Mouse (Mus musculus) common myeloid progenitor, adult 5-6 weeks (primary cell): ENCODE measurements around the gene Mtx1. TPM values are rescaled to one million over a fixed set of nuclear protein-coding genes. Genes with fewer than 3 reads are reported as not detected.

ENCODE experiments used
- ATAC-seq: replicated peaks from 2 replicates; pipeline ENCODE4 v1.8.0; 2016; ENCODE audit warnings: low read depth, mild to moderate bottlenecking, moderate TSS enrichment, inconsistent platforms; ENCODE audit not compliant: poor library complexity, severe bottlenecking
- total RNA-seq: library from RNA; stranded (forward); fragments of 200-1000, 187-1606 nt; gene quantifications from 2 replicates; pipeline ENCODE4 v1.2.3, GENCODE M21; 2017

The Mtx1 gene
- total RNA-seq, 1 experiment from 2014 or later: 104 TPM

GRCm38 (mm10) chr3:89243609-89244008 lies 16.7 kb upstream of the Mtx1 start:
- peak; percentile 72 for ATAC-seq

GRCm38 (mm10) chr3:89242331-89242895 lies 15.5 kb upstream of the Mtx1 start:
- peak; percentile 24; the same call in 1 of the 2 replicates for ATAC-seq

GRCm38 (mm10) chr3:89238494-89238893 lies 11.6 kb upstream of the Mtx1 start:
- ATAC-seq: no peak

GRCm38 (mm10) chr3:89237682-89238081 lies 10.8 kb upstream of the Mtx1 start:
- ATAC-seq: no peak

- no peak for ATAC-seq
Measured at GRCm38 (mm10) chr3:89236516-89236915, 9.6 kb upstream of the Mtx1 start.

- ATAC-seq: peak; percentile 81
Measured at GRCm38 (mm10) chr3:89233562-89234110, 6.7 kb upstream of the Mtx1 start.

GRCm38 (mm10) chr3:89232614-89233013 lies 5.7 kb upstream of the Mtx1 start:
- ATAC-seq: no peak

GRCm38 (mm10) chr3:89231772-89232275 lies 4.9 kb upstream of the Mtx1 start:
- no peak for ATAC-seq

GRCm38 (mm10) chr3:89231345-89231744 lies 4.5 kb upstream of the Mtx1 start:
- no peak for ATAC-seq

- ATAC-seq: no peak
Measured at GRCm38 (mm10) chr3:89230561-89230960, 3.7 kb upstream of the Mtx1 start.

GRCm38 (mm10) chr3:89229276-89229675 lies 2.4 kb upstream of the Mtx1 start:
- no peak for ATAC-seq

- no peak for ATAC-seq
Measured at GRCm38 (mm10) chr3:89228836-89229235, 1.9 kb upstream of the Mtx1 start, which contains the start of gene Muc1. Gene Muc1, plus strand, starts transcription at chr3:89229057.

- ATAC-seq: peak; percentile 82
Measured at GRCm38 (mm10) chr3:89228180-89228549, 1.3 kb upstream of the Mtx1 start.

GRCm38 (mm10) chr3:89227307-89228179 lies 655 bp upstream of the Mtx1 start:
- peak; percentile 65 for ATAC-seq

GRCm38 (mm10) chr3:89226361-89226760 lies 527 bp downstream of the Mtx1 start:
- no peak for ATAC-seq

- no peak for ATAC-seq
Measured at GRCm38 (mm10) chr3:89225918-89226317, 970 bp downstream of the Mtx1 start.

- no peak for ATAC-seq
Measured at GRCm38 (mm10) chr3:89225321-89225815, 1.5 kb downstream of the Mtx1 start.

GRCm38 (mm10) chr3:89224796-89225195 lies 2.1 kb downstream of the Mtx1 start:
- ATAC-seq: no peak

GRCm38 (mm10) chr3:89221167-89221566 lies 5.7 kb downstream of the Mtx1 start:
- no peak for ATAC-seq

- ATAC-seq: no peak; the same call in 1 of the 2 replicates
Measured at GRCm38 (mm10) chr3:89219546-89219945, 7.3 kb downstream of the Mtx1 start.

GRCm38 (mm10) chr3:89218271-89218670 lies 8.6 kb downstream of the Mtx1 start:
- no peak for ATAC-seq
